Mouse (Mus musculus) forebrain, embryonic 11.5 days (tissue): ENCODE measurements around the gene Fos. TPM values are rescaled to one million over a fixed set of nuclear protein-coding genes. Genes with fewer than 3 reads are reported as not detected.

Experiments used
- ATAC-seq: fragments of 200-750 bp; cut with Nextera tagmentation; replicated peaks from 2 replicates; pipeline ENCODE4 v1.8.0; 2017; ENCODE audit warnings: moderate TSS enrichment; ENCODE audit not compliant: low FRiP score
- DNase-seq: peaks from one replicate; pipeline ENCODE4 v3.0.0-alpha.2; 2017; ENCODE audit warnings: low spot score
- H3K27ac ChIP-seq: fragments of 300-500 bp; sonication (generic); 2 replicates; pipeline ENCODE4 v1.5.1; 2014; ENCODE audit warnings: low read depth, low read length
- H3K27me3 ChIP-seq: fragments of 300-500 bp; sonication (generic); 2 replicates; pipeline ENCODE4 v1.6.1; 2014; ENCODE audit warnings: mild to moderate bottlenecking, low read length, mixed read lengths; ENCODE audit not compliant: control insufficient read depth, insufficient read depth
- H3K36me3 ChIP-seq: fragments of 300-500 bp; sonication (generic); 2 replicates; pipeline ENCODE4 v1.6.1; 2014; ENCODE audit warnings: mild to moderate bottlenecking, low read length, moderate library complexity, mixed read lengths; ENCODE audit not compliant: control insufficient read depth, insufficient read depth
- H3K4me1 ChIP-seq: fragments of 300-500 bp; sonication (generic); replicated peaks from 2 replicates; pipeline ENCODE4 v1.6.1; 2014; ENCODE audit warnings: low read length, mixed read lengths; ENCODE audit not compliant: control insufficient read depth, insufficient read depth
- H3K4me2 ChIP-seq: fragments of 300-500 bp; sonication (generic); 2 replicates; pipeline ENCODE4 v1.6.1; 2014; ENCODE audit warnings: low read depth, mild to moderate bottlenecking, low read length, moderate library complexity, mixed read lengths; ENCODE audit not compliant: severe bottlenecking
- H3K4me3 ChIP-seq: fragments of 300-500 bp; sonication (generic); 2 replicates; pipeline ENCODE4 v1.5.1; 2014; ENCODE audit warnings: low read depth, low read length
- H3K9ac ChIP-seq: fragments of 300-500 bp; sonication (generic); 2 replicates; pipeline ENCODE4 v1.6.1; 2014; ENCODE audit warnings: low read length
- H3K9me3 ChIP-seq: fragments of 300-500 bp; sonication (generic); 2 replicates; pipeline ENCODE4 v1.6.1; 2016; ENCODE audit warnings: low read length, mixed read lengths; ENCODE audit not compliant: control insufficient read depth
- WGBS: fragments of 180-500 bp; shearing (Covaris S2); extraction: QIAGEN DNeasy Blood & Tissue Kit; methylation state at CpG from one replicate; pipeline ENCODE4 v1.1.7; 2014; 5-methylcytosine and 5-hydroxymethylcytosine counted together
- polyA plus RNA-seq: library from polyadenylated mRNA; unstranded; fragments of >200 nt; fragmentation: Nextera tagmentation; extraction: Ambion mirVana; gene quantifications from 2 replicates; pipeline ENCODE4 v1.2.1, GENCODE M21; 2014

Gene Fos
- polyA plus RNA-seq, 1 experiment from 2014 or later, result 1.1 TPM

DNA sequence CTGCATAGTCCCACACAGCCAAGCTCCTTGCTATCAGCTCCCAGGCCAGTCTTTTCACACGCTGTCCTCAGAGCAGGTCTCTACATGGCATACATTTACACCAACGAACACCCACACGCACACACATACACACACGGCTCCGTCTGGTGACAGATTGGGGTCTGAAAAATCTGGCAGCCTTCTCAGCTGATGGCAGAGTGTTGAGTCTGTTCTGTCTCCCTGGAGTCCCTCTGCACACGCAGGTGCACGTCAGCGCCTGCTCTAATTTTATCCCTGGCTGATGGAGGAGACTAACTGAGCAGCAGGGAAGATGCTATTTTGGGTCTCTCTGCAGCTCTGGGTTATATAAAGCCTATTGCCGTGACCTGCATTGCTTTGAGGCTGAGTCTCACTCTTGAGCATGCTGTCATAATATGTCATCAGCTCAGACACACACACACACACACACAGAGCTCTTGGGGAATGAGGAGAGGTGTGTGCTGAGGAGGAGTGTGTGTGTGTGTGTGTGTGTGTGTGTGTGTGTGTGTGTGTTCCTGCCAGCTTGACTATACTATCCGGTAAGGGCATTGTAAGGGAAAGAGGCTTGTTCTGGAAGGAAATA lies 37.6 kb upstream of the Fos start:
- 73% methylated on average over 10 of the region's 10 CpGs for WGBS
- Histone ChIP-seq H3K27me3 (no peaks in the 10 kb centered on the region), H3K4me1 (peaks cover 14% of the 10 kb centered on the region), H3K27ac (no peak overlapping the region), H3K4me2 (no peak overlapping the region), H3K9me3 (no peaks in the 10 kb centered on the region), H3K9ac (no peak overlapping the region), H3K36me3 (no peaks in the 10 kb centered on the region), H3K4me3 (no peak overlapping the region)
- ATAC-seq (no peak), DNase-seq (no peak)

GRCm38 (mm10) chr12:85437172-85437876 lies 36.4 kb upstream of the Fos start:
- no peaks in the 10 kb centered on the region for H3K27me3 ChIP-seq
- H3K9me3 ChIP-seq, result no peaks in the 10 kb centered on the region
- ATAC-seq (no peak), DNase-seq (no peak)
- H3K9ac ChIP-seq, result peak overlapping the region; percentile 16; the same call in 1 of the 2 replicates
- WGBS, result 30% methylated on average over 17 of the region's 17 CpGs
- no peak overlapping the region for H3K4me2 ChIP-seq
- H3K27ac ChIP-seq, result no peak overlapping the region
- H3K4me3 ChIP-seq, result no peak overlapping the region
- H3K36me3 ChIP-seq, result no peaks in the 10 kb centered on the region
- H3K4me1 ChIP-seq, result peaks cover 14% of the 10 kb centered on the region

DNA sequence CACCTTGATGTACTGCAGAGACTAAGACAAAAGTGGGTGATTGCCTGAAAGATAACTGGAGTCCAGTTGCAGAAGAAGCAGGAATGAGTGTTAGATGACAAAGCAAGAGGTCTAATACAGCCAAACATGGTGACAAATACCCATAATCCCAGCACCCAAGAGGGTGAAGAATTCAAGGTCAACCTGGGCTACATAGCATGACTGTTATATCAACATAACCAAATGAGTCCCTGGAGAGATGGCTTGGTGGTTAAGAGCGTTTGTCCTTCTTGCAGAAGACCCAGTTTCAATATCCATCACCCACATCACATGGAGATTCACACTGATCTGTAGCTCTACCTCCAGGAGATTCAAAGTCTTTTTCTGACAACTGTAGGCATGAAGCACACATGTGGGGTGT lies 30.2 kb upstream of the Fos start:
- Histone ChIP-seq H3K4me2 (no peak overlapping the region), H3K9ac (no peak overlapping the region), H3K4me3 (no peak overlapping the region), H3K9me3 (no peaks in the 10 kb centered on the region), H3K4me1 (no peaks in the 10 kb centered on the region), H3K27me3 (no peaks in the 10 kb centered on the region), H3K36me3 (no peaks in the 10 kb centered on the region), H3K27ac (no peak overlapping the region)
- no peak for DNase-seq
- 96% methylated on average over 1 of the region's 1 CpGs for WGBS
- no peak for ATAC-seq

- H3K36me3 ChIP-seq, result no peaks in the 10 kb centered on the region
- H3K4me1 ChIP-seq, result no peaks in the 10 kb centered on the region
- DNase-seq (no peak), ATAC-seq (no peak)
- no peak overlapping the region for H3K27ac ChIP-seq
- H3K4me3 ChIP-seq, result no peak overlapping the region
- 63% methylated on average over 6 of the region's 6 CpGs for WGBS
- no peaks in the 10 kb centered on the region for H3K9me3 ChIP-seq
- no peak overlapping the region for H3K4me2 ChIP-seq
- no peak overlapping the region for H3K9ac ChIP-seq
- H3K27me3 ChIP-seq, result no peaks in the 10 kb centered on the region
Measured at GRCm38 (mm10) chr12:85444646-85445045, 29.0 kb upstream of the Fos start.

DNA sequence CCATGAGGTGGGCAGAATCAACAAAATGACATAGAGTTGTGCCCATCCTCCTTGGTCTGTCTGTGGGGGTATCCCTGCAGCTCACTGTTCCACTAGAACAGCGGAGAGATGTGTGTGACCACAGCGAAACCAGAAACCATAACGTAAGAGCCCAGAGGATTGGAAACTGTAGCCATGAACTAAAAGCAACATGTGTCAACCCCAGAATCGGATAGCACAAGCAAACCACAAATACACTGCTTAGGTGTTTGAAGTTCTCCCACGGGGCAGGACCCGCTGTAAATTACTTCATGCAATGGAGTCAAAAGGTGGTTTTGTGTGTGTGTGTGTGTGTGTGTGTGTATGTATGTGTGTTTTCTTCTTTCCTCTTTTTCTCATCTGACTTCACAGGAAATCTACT lies 26.7 kb upstream of the Fos start:
- Histone ChIP-seq H3K27ac (no peak overlapping the region), H3K4me2 (no peak overlapping the region), H3K4me1 (no peaks in the 10 kb centered on the region), H3K9me3 (no peaks in the 10 kb centered on the region), H3K27me3 (no peaks in the 10 kb centered on the region), H3K4me3 (no peak overlapping the region), H3K36me3 (no peaks in the 10 kb centered on the region), H3K9ac (no peak overlapping the region)
- 90% methylated on average over 6 of the region's 6 CpGs for WGBS
- DNase-seq, result no peak
- no peak for ATAC-seq

DNA sequence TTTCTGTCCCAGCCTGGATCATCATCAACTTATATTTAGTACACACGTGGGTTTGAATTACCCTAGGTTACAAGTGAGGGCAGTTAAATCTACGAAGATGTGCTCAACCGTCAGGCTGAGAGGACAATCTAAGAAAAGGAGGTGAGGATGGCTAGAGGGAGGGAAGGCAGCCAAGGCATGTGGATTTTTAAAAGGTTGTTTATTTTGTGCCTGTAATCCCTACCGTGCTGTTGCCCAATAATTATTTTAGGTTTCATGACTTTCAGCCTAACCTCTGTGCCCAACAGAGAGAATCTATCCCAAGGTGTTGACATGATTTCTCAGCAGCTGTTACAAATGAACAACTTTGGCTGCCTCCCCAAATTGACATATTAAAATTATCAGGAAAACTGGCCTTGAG lies 26.2 kb upstream of the Fos start:
- no peak overlapping the region for H3K4me2 ChIP-seq
- no peak overlapping the region for H3K27ac ChIP-seq
- no peak overlapping the region for H3K4me3 ChIP-seq
- ATAC-seq (no peak), DNase-seq (no peak)
- 80% methylated on average over 4 of the region's 4 CpGs for WGBS
- H3K36me3 ChIP-seq, result no peaks in the 10 kb centered on the region
- H3K9ac ChIP-seq, result no peak overlapping the region
- H3K9me3 ChIP-seq, result no peaks in the 10 kb centered on the region
- no peaks in the 10 kb centered on the region for H3K27me3 ChIP-seq
- no peaks in the 10 kb centered on the region for H3K4me1 ChIP-seq

- ATAC-seq (no peak), DNase-seq (no peak)
- Histone ChIP-seq H3K4me3 (no peak overlapping the region), H3K4me2 (no peak overlapping the region), H3K36me3 (no peaks in the 10 kb centered on the region), H3K4me1 (no peaks in the 10 kb centered on the region; the same call in 1 of the 2 replicates), H3K27ac (no peak overlapping the region), H3K9ac (no peak overlapping the region), H3K27me3 (no peaks in the 10 kb centered on the region), H3K9me3 (no peaks in the 10 kb centered on the region)
- WGBS, result 85% methylated on average over 1 of the region's 1 CpGs
Measured at GRCm38 (mm10) chr12:85449478-85449877, 24.2 kb upstream of the Fos start.

DNA sequence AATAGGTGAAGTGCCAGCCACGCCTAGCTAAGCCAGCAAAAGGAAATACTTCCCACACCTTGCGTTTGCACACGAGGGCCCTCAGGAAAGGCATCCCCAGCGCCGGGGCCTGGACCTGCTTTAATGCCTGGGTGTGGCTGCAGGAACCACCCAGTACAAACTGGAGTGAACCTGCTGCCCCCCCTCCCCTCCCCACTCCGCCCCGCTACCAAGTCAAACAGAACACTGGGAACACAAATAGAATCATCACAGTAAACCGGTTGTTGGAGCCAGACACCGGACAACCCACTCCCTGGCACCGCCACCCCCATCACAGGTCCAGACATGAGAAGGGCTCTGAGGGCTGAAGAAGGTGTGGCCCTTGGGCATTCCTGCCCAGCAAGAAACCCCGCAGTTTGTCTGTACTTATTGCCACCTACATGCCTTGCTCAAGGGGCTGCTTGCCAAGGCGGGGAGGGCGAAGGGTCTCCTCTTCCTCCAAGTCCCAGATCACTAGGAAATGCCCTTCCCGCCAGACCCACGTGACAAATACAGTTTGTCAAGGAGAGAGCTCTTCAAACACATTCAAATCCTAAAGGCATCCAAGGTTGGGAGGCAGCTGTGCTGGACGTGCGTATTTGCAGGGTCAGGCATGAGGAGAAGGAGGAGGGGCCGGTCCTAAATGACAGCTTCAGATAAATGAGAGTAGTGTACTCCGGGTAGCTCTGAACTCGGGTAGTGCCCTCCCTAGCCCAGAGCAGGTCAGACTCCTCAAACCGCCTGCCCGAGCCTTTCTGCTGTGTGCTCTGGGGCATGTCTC lies 21.8 kb upstream of the Fos start:
- Histone ChIP-seq H3K4me3 (no peak overlapping the region), H3K36me3 (no peaks in the 10 kb centered on the region), H3K27ac (no peak overlapping the region), H3K4me2 (no peak overlapping the region), H3K27me3 (no peaks in the 10 kb centered on the region), H3K9me3 (no peaks in the 10 kb centered on the region), H3K4me1 (peaks cover 5% of the 10 kb centered on the region), H3K9ac (no peak overlapping the region)
- 46% methylated on average over 22 of the region's 22 CpGs for WGBS
- ATAC-seq, result no peak
- no peak for DNase-seq
